14 mouse cellular contexts compared by ENCODE assay signal in genomic region chr8:88793746-88794614, GRCm38 (mm10).
DNase-seq lines count a peak whose midpoint lies in the region; ATAC-seq lines count a peak whose summit lies in the region.
"Had no signal": no experiment of that assay in that cellular context is flagged by ENCODE, and none has a peak within 500 bp of the region (broad histone marks: within the 10 kb centered on the region; RNA-seq: fewer than 3 reads in every experiment).

No protein-coding gene starts in this region.

- H3K9me3 ChIP-seq in forebrain, embryonic 13.5 days (replicated peaks) = no peaks in the 10 kb centered on the region
- H3K9me3 ChIP-seq in midbrain, embryonic 13.5 days = no peaks in the 10 kb centered on the region
- H3K9me3 ChIP-seq: limb, embryonic 12.5 days had no signal

- H3K9ac ChIP-seq in forebrain, embryonic 13.5 days = peak overlapping the region; percentile 37; the same call in 1 of the 2 replicates
- 0 out of 2 replicates have a peak overlapping the region, but pooled peaks have one; percentile 4 for H3K9ac ChIP-seq in midbrain, embryonic 13.5 days (replicated peaks)
- H3K9ac ChIP-seq: limb, embryonic 12.5 days; lung, embryonic 14.5 days had no signal

- intact Hi-C loops in left cerebral cortex, postnatal 36 days (cut with DNase I) = loop anchor here (10.0 kb wide), 1 partner anchor 781 kb away; no protein-coding TSS in a partner anchor

- peak; percentile 81 for ATAC-seq in forebrain, embryonic 13.5 days
- ATAC-seq in midbrain, embryonic 13.5 days = peak; percentile 90
- ATAC-seq: intestine, embryonic 16.5 days had no signal

- 34% methylated on average over 24 of the region's 24 CpGs for WGBS in forebrain, embryonic 13.5 days
- 56% methylated on average over 24 of the region's 24 CpGs for WGBS in midbrain, embryonic 13.5 days

- peaks cover 23% of the 10 kb centered on the region for H3K4me1 ChIP-seq in forebrain, embryonic 13.5 days
- H3K4me1 ChIP-seq in midbrain, embryonic 13.5 days (replicated peaks) = peaks cover 24% of the 10 kb centered on the region

- H3K36me3 ChIP-seq in forebrain, embryonic 13.5 days (ENCODE audit: poor library complexity, severe bottlenecking) = no peaks in the 10 kb centered on the region
- H3K36me3 ChIP-seq in midbrain, embryonic 13.5 days = no peaks in the 10 kb centered on the region
- H3K36me3 ChIP-seq: limb, embryonic 12.5 days had no signal

- H3K27ac ChIP-seq in forebrain, embryonic 13.5 days = peak overlapping the region; percentile 32
- peak overlapping the region; percentile 77 for H3K27ac ChIP-seq in midbrain, embryonic 13.5 days
- H3K27ac ChIP-seq: limb, embryonic 12.5 days; stomach, postnatal 0 days had no signal

- peak overlapping the region; percentile 48 for H3K4me2 ChIP-seq in forebrain, embryonic 13.5 days
- H3K4me2 ChIP-seq in midbrain, embryonic 13.5 days (replicated peaks) = peak overlapping the region; percentile 36
- H3K4me2 ChIP-seq: limb, embryonic 12.5 days; lung, embryonic 14.5 days had no signal

- H3K4me3 ChIP-seq in forebrain, embryonic 13.5 days = 0 out of 2 replicates have a peak overlapping the region, but pooled peaks have one; percentile 9
- H3K4me3 ChIP-seq in midbrain, embryonic 13.5 days (replicated peaks) = no peak overlapping the region
- H3K4me3 ChIP-seq: limb, embryonic 12.5 days had no signal

- peak; percentile 17 for DNase-seq in left cerebral cortex, adult 11 months (ENCODE audit: low spot score)
- DNase-seq in left cerebral cortex, postnatal 36 days (ENCODE audit: low spot score in 2 of 2) = no peak
- peak; percentile 16 for DNase-seq in right cerebral cortex, postnatal 14 days
- DNase-seq in cerebellum, postnatal 4 days (ENCODE audit: low spot score in 2 of 2) = no peak
- DNase-seq in cerebellum, adult 9-10 months = no peak
- DNase-seq: adrenal gland, postnatal 25 days; cerebellum, adult 9-11 months had no signal

- no peaks in the 10 kb centered on the region for H3K27me3 ChIP-seq in forebrain, embryonic 13.5 days
- H3K27me3 ChIP-seq in midbrain, embryonic 13.5 days = no peaks in the 10 kb centered on the region
- H3K27me3 ChIP-seq: limb, embryonic 12.5 days; Patski had no signal

Comparison
In these comparisons a context has a peak if more than half of its experiments do, and no peak if none do; other contexts are left out.
1. DNase-seq: peak in left cerebral cortex, adult 11 months (single experiment) and right cerebral cortex, postnatal 14 days (single experiment); none in left cerebral cortex, postnatal 36 days (0 of 2), cerebellum, postnatal 4 days (0 of 2) and cerebellum, adult 9-10 months (single experiment).